Mouse (Mus musculus) B cell, adult 67 days (primary cell): Measurements from ENCODE around the gene Sgk1. TPM values are rescaled to one million over a fixed set of nuclear protein-coding genes. Genes with fewer than 3 reads are reported as not detected.

Experiments
- total RNA-seq, 2 experiments: library from RNA; stranded (reverse); gene quantifications; 4 replicates each; pipeline ENCODE4 v1.2.4; 2023

The Sgk1 gene
- 10 to 100 TPM; 64.6 to 81.8 TPM for total RNA-seq

GRCm38 (mm10) chr10:21882184-21883081 is at the start of gene Sgk1:
Gene Sgk1 (plus strand): TSS chr10:21882184.

Other genes starting within 250 kb of the Sgk1 start
- gene 4930444G20Rik, start 185.9 kb downstream of the Sgk1 start, total RNA-seq: not detected